Mouse (Mus musculus) cortical plate, adult 2 months (tissue): ENCODE results near the gene Smpdl3b.

Source experiments
- CTCF ChIP-seq: fragments of 200-500 bp; IDR thresholded peaks from 2 replicates; pipeline ENCODE4 v1.5.1; 2011; ENCODE audit warnings: mild to moderate bottlenecking, control low read depth, low read length; ENCODE audit not compliant: insufficient read depth; ENCODE audit errors: extremely low read depth
- POLR2A ChIP-seq: fragments of 200-500 bp; IDR thresholded peaks from 2 replicates; pipeline ENCODE4 v1.6.1; 2011; ENCODE audit warnings: mild to moderate bottlenecking, low read length, control low read depth; ENCODE audit not compliant: insufficient read depth; ENCODE audit errors: extremely low read depth

DNA sequence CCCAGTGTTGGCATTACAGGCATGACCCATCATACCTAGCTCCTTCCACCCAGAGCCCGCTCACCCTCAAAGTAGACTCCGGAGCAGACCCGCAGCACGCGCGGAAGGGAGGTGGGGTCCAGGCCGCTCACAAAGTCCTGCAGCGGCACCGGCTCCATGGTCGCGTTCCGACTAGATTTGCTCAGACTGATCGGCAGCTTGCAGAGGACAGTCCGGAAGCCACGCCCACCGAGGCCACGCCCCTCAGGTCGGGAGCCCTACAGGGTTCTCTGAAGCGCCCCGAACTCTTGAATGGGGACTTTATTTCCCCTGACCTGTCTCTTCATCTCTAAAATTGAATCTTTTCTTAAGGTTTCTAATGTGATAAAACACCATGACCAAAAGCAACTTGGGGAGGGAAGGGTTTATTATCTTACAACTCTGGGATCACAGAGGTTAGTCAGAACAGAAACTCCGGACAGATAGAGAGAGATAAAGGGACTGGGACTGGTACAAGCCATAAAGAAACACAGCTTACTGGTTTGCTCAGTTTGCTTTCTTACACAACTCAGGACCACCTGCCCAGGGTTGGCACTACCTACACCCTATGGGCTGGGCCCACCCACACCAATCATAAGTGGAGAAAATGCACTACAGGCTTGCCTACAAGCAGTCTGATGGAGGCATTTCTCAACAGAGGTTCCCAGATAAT, 39.3 kb upstream of the Smpdl3b start, which contains the start of gene Themis2:
- TF ChIP-seq POLR2A: no peak
- TF ChIP-seq CTCF: no peak
